Mouse (Mus musculus) kidney, postnatal 0 days (tissue): ENCODE measurements around the gene Rps10. TPM values are rescaled to one million over a fixed set of nuclear protein-coding genes. Genes with fewer than 3 reads are reported as not detected.

Experiments
- ATAC-seq: fragments of 200-750 bp; cut with Nextera tagmentation; replicated peaks from 2 replicates; pipeline ENCODE4 v1.8.0; 2017; ENCODE audit warnings: low read depth, moderate number of reproducible peaks, moderate TSS enrichment, moderate library complexity; ENCODE audit not compliant: low FRiP score
- DNase-seq: peaks from one replicate; pipeline ENCODE4 v3.0.0-alpha.2; 2016; ENCODE audit warnings: low spot score
- H3K27ac ChIP-seq: fragments of 300-500 bp; sonication (generic); 2 replicates; pipeline ENCODE4 v1.5.1; 2014; ENCODE audit warnings: mild to moderate bottlenecking
- H3K27me3 ChIP-seq: fragments of 300-500 bp; sonication (generic); 2 replicates; pipeline ENCODE4 v1.6.1; 2014; ENCODE audit warnings: low read length, mixed read lengths; ENCODE audit not compliant: insufficient read depth
- H3K36me3 ChIP-seq: fragments of 300-500 bp; sonication (generic); 2 replicates; pipeline ENCODE4 v1.6.1; 2014; ENCODE audit warnings: low read length, mixed read lengths; ENCODE audit not compliant: insufficient read depth
- H3K4me1 ChIP-seq: fragments of 300-500 bp; sonication (generic); replicated peaks from 2 replicates; pipeline ENCODE4 v1.6.1; 2014; ENCODE audit warnings: antibody characterized with exemption, low read length, mixed read lengths; ENCODE audit not compliant: insufficient read depth
- H3K4me2 ChIP-seq: fragments of 300-500 bp; sonication (generic); 2 replicates; pipeline ENCODE4 v1.6.1; 2014; ENCODE audit warnings: mild to moderate bottlenecking, low read length, moderate library complexity, mixed read lengths
- H3K4me3 ChIP-seq: fragments of 300-500 bp; sonication (generic); replicated peaks from 2 replicates; pipeline ENCODE4 v1.5.1; 2014; ENCODE audit warnings: low read depth, low read length
- H3K9ac ChIP-seq: fragments of 300-500 bp; sonication (generic); 2 replicates; pipeline ENCODE4 v1.6.1; 2014; ENCODE audit warnings: low read depth, low read length
- H3K9me3 ChIP-seq: fragments of 300-500 bp; sonication (generic); replicated peaks from 2 replicates; pipeline ENCODE4 v1.6.1; 2016; ENCODE audit warnings: low read length, inconsistent platforms, mixed read lengths
- CTCF ChIP-seq: IDR thresholded peaks from 2 replicates; pipeline ENCODE4 v1.5.1; 2016; ENCODE audit warnings: antibody characterized with exemption, low read depth, mild to moderate bottlenecking, moderate library complexity
- WGBS: fragments of 180-500 bp; shearing (Covaris S2); extraction: QIAGEN DNeasy Blood & Tissue Kit; methylation state at CpG from one replicate; pipeline ENCODE4 v1.1.7; 2014; 5-methylcytosine and 5-hydroxymethylcytosine counted together
- polyA plus RNA-seq: library from polyadenylated mRNA; unstranded; fragments of >200 nt; fragmentation: Nextera tagmentation; extraction: Ambion mirVana; gene quantifications from 2 replicates; pipeline ENCODE4 v1.2.1, GENCODE M21; 2015

Rps10 gene
- polyA plus RNA-seq, 1 experiment from 2014 or later: 1,140 TPM

DNA sequence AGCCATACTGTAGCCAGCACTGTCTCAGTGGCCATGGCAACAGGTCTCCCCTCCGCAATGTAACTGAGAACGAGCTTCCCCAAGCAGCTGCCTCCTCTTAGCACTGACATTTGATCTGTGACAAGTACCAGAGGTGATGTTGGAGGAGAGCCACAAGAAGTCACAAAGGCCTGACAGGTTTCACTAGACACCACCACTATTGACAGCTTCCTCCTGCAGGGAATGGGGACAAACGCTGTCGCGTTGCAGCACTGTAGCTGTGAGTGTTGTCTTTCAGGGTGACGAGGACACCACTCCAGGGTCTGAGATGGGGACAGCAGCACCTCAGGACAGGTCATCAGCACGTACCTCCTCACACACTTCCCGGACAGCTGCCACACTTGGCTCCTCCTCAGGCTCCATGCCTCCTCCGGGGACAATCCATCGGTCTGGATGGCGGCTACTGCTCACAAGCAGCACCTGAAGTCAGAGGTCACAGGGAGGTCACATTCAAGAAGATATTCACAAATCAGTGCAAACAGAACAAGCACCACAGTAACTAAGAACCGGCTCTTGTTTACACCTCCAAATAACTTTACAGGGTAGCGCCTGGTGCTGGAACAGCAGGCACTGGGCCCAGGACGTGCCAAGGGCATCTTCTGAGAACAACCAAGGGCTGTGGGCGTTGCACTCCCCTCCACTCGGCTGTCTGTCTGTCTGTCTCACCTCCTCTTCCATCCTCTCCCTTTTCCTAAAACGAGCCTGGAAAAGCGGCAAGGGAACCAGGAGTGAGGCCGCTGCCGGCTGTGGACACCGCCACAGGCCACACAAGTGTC lies 39.9 kb downstream of the Rps10 start:
- no peak overlapping the region for H3K4me2 ChIP-seq
- H3K9ac ChIP-seq: no peak overlapping the region
- H3K4me1 ChIP-seq: 0 out of 2 replicates have a peak, but pooled peaks cover 11% of the 10 kb centered on the region
- H3K27me3 ChIP-seq: no peaks in the 10 kb centered on the region
- peak; percentile 76 for DNase-seq
- TF ChIP-seq CTCF: no peak
- peaks cover 26% of the 10 kb centered on the region for H3K36me3 ChIP-seq
- WGBS: 55% methylated on average over 21 of the region's 21 CpGs
- H3K27ac ChIP-seq: no peak overlapping the region
- no peaks in the 10 kb centered on the region for H3K9me3 ChIP-seq
- H3K4me3 ChIP-seq: no peak overlapping the region
- ATAC-seq: peak; percentile 53

DNA sequence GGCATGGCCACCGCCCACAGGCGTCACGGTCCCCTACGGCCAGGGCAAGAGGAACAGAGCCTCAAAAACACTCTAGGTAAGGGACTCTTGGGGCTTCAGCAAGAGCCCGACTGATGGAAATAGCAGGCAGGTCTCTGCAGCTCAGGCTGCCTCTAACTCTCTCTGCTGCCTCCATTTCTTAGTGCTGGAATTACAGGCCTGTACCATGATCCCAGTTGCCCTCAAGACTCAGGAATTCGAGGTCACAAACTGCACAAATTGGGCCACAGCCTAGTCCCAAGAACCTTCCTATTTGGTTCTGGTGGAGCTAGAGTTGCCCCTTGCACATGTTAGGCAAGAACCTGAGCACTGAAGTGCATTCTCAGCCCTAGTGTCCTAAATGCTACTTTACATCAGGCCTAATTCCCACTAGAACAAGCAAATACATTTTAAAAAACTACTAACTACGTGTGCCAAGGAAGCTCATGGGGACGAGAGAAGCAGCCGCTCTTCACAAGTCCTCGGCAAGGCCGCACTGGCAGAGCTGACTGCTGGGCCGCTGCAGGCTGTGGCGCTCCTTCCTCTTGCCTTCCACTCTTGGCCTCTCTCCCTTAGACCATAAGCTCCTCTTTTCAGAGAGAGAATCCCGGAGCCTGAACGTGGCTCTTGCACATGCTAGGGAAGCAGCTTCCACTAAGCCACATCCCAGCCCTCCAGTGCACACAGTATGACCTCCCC lies 40.7 kb downstream of the Rps10 start:
- no peak overlapping the region for H3K4me3 ChIP-seq
- DNase-seq (peak; percentile 47), ATAC-seq (no peak)
- no peak overlapping the region for H3K4me2 ChIP-seq
- no peak overlapping the region for H3K9ac ChIP-seq
- no peaks in the 10 kb centered on the region for H3K9me3 ChIP-seq
- H3K27me3 ChIP-seq: no peaks in the 10 kb centered on the region
- 61% methylated on average over 15 of the region's 15 CpGs for WGBS
- H3K27ac ChIP-seq: no peak overlapping the region
- no peak for TF ChIP-seq CTCF
- 0 out of 2 replicates have a peak, but pooled peaks cover 8% of the 10 kb centered on the region for H3K4me1 ChIP-seq
- H3K36me3 ChIP-seq: peaks cover 26% of the 10 kb centered on the region

DNA sequence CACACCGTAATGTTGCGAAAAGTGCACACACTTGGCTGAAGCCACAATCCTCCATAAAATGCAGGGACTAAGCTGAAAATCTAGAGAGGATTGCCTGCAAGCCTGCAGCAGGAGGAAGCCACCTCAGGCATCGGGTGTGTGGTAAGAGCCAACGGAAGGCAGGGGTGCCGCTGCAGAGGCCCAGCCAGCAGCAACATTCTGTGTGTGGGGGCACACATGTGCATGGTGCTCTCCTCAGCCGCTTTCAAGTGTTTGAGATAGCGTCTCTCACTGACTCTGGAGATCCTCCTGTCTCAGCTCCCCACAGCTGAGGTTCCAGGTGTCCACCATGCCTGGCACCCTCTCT lies 43.9 kb downstream of the Rps10 start:
- no peak for DNase-seq
- Histone ChIP-seq H3K4me3 (no peak overlapping the region), H3K27me3 (no peaks in the 10 kb centered on the region), H3K36me3 (peaks cover 29% of the 10 kb centered on the region), H3K4me2 (no peak overlapping the region), H3K9me3 (no peaks in the 10 kb centered on the region), H3K27ac (no peak overlapping the region), H3K4me1 (0 out of 2 replicates have a peak, but pooled peaks cover 6% of the 10 kb centered on the region), H3K9ac (no peak overlapping the region)
- no peak for TF ChIP-seq CTCF
- no peak for ATAC-seq
- WGBS: 99% methylated on average over 7 of the region's 7 CpGs

DNA sequence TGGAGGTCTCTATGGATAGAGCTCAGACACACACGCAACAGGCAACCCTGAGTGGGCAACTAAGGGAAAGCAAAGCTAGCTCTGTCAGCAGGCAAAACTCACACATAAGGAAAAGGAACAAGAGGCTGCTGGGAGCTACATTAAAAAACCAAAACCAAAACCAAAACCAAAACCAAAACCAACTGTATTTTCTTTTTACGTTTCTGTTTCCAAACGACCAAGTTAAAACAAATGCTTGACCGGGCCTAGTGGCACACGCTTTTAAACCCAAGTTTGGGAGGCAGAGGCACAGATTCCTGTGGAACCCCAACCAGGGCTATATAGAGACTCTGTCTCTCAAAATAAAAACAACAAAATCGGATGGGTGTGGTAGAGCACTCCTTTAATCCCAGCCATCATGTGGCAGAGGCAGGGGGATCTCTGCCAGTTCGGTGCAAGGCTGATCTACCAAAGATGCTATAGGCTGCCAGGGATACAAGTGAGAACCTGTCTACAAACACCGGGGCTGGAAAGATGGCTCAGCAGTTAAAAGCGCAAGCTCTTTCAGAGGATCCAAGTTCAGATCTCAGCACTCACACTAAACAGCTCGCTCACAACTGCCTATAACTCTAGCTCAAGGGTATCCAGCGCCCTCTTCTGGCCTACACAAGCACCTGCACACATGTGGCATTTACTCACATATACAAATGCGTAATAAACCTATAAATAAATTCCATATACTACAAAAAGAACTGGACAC lies 44.5 kb downstream of the Rps10 start:
- Histone ChIP-seq H3K4me3 (no peak overlapping the region), H3K36me3 (peaks cover 29% of the 10 kb centered on the region), H3K9ac (no peak overlapping the region), H3K27ac (no peak overlapping the region), H3K27me3 (no peaks in the 10 kb centered on the region), H3K4me2 (no peak overlapping the region), H3K9me3 (no peaks in the 10 kb centered on the region), H3K4me1 (0 out of 2 replicates have a peak, but pooled peaks cover 5% of the 10 kb centered on the region)
- ATAC-seq (no peak), DNase-seq (no peak)
- peak; percentile 49 for TF ChIP-seq CTCF
- 87% methylated on average over 12 of the region's 12 CpGs for WGBS

DNA sequence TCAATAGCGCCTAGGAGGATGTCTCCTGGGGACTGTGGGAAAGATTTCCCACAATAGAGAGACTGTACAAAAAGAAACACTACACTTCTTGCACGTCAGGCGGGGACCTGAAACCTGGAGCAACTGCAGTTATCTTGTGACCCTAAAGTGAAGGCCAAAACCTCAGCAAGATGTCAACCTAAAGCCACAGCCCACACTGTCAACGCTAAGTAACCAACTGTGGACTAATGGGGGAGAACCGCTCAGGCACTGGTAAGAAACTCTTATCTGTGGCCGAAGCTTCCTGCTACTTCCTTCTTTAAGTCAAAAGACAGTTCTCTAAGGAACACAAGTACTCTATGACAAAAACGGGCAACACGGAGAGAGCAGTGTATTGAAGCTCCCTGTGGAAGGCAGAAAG lies 48.2 kb downstream of the Rps10 start:
- Histone ChIP-seq H3K27me3 (no peaks in the 10 kb centered on the region), H3K4me3 (no peak overlapping the region), H3K4me1 (0 out of 2 replicates have a peak, but pooled peaks cover 4% of the 10 kb centered on the region), H3K4me2 (no peak overlapping the region), H3K36me3 (peaks cover 12% of the 10 kb centered on the region; the same call in 1 of the 2 replicates), H3K9ac (no peak overlapping the region), H3K27ac (no peak overlapping the region), H3K9me3 (no peaks in the 10 kb centered on the region)
- WGBS: 66% methylated on average over 8 of the region's 8 CpGs
- no peak for ATAC-seq
- DNase-seq: no peak
- no peak for TF ChIP-seq CTCF

- H3K36me3 ChIP-seq: peaks cover 6% of the 10 kb centered on the region; the same call in 1 of the 2 replicates
- no peak overlapping the region for H3K4me2 ChIP-seq
- no peak overlapping the region for H3K27ac ChIP-seq
- H3K4me1 ChIP-seq: 0 out of 2 replicates have a peak, but pooled peaks cover 4% of the 10 kb centered on the region
- DNase-seq: no peak
- TF ChIP-seq CTCF: no peak
- H3K4me3 ChIP-seq: no peak overlapping the region
- H3K9ac ChIP-seq: no peak overlapping the region
- whole genome bisulfite sequencing: 72% methylated on average over 12 of the region's 12 CpGs
- no peaks in the 10 kb centered on the region for H3K27me3 ChIP-seq
- 0 out of 2 replicates have a peak, but pooled peaks have one; percentile 27 for ATAC-seq
- no peaks in the 10 kb centered on the region for H3K9me3 ChIP-seq
Observed at GRCm38 (mm10) chr17:27587252-27587651, 49.2 kb downstream of the Rps10 start.
